Mouse (Mus musculus): ENCODE data around the gene 4932411N23Rik.
"Not testable (repeated sequence)": the region's sequence is repeated elsewhere in the genome, so short reads cannot be mapped to it uniquely, and the experiment has no call there.

4932411N23Rik gene

GRCm38 (mm10) chrX:126815768-126816167, at the start of gene 4932411N23Rik:
Gene 4932411N23Rik, minus strand, starts transcription at chrX:126815868.
- no peak for DNase-seq (ENCODE audit: low spot score)

GRCm38 (mm10) chrX:126779895-126780294, 35.8 kb downstream of the 4932411N23Rik start:
- no peak for DNase-seq (ENCODE audit: low spot score)

DNA sequence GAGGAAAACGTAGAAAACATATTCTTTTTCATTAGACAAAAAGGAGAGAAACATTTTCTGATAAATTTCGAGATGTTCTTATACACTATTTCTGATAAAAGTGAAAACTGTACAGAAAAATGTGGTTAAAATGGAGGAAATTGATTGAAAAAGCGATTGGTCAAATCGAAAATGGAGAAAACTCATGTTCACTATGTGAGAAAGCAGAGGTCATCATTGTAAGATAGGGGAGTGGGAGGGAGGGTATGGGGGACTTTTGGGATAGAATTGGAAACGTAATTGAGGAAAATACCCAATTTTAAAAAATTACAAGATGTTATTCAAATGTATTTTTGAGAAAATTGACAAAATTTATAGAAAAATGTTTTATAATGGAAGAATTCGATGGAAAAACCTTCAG, 38.0 kb downstream of the 4932411N23Rik start:
- not testable (repeated sequence) for DNase-seq (ENCODE audit: low spot score)

GRCm38 (mm10) chrX:126774846-126775245, 40.8 kb downstream of the 4932411N23Rik start:
- DNase-seq (ENCODE audit: low spot score), result not testable (repeated sequence)

GRCm38 (mm10) chrX:126773511-126773910, 42.2 kb downstream of the 4932411N23Rik start:
- not testable (repeated sequence) for DNase-seq (ENCODE audit: low spot score)

Data from ovary, postnatal 36 days (tissue).